Mouse (Mus musculus) adrenal gland, postnatal 14 days (tissue): ENCODE measurements around the gene Flad1. TPM values are rescaled to one million over a fixed set of nuclear protein-coding genes. Genes with fewer than 3 reads are reported as not detected.

Experiments
- total RNA-seq: library from RNA; stranded (reverse); gene quantifications from 2 replicates; pipeline ENCODE4 v1.2.3, GENCODE M21; 2021

Gene Flad1
- total RNA-seq, 1 experiment from 2014 or later, result 42.2 TPM

Other genes with a start within 250 kb of the Flad1 start
- gene Clk2, start 247.1 kb downstream of the Flad1 start, total RNA-seq, result 50.3 and 69.1 TPM in 2 replicates
- gene Scamp3, start 234.4 kb downstream of the Flad1 start, total RNA-seq, result 75.4 and 76.9 TPM in 2 replicates
- 15.0 and 21.1 TPM in 2 replicates for gene Fam189b, start 228.7 kb downstream of the Flad1 start, total RNA-seq
- gene Gba, start 208.9 kb downstream of the Flad1 start, total RNA-seq, result 52.4 and 57.5 TPM in 2 replicates
- 9.0 and 12.7 TPM in 2 replicates for gene Thbs3, start 196.7 kb downstream of the Flad1 start, total RNA-seq
- gene Mtx1, start 184.8 kb downstream of the Flad1 start, total RNA-seq, result 152 and 162 TPM in 2 replicates
- 0.64 and 1.3 TPM in 2 replicates for gene Muc1, start 182.8 kb downstream of the Flad1 start, total RNA-seq
- gene Krtcap2, start 165.9 kb downstream of the Flad1 start, total RNA-seq, result 95.0 and 110 TPM in 2 replicates
- gene Trim46, start 165.6 kb downstream of the Flad1 start, total RNA-seq, result 1.4 and 3.2 TPM in 2 replicates
- gene Dpm3, start 152.5 kb downstream of the Flad1 start, total RNA-seq, result 107 and 116 TPM in 2 replicates
- 40.4 and 54.7 TPM in 2 replicates for gene Slc50a1, start 141.3 kb downstream of the Flad1 start, total RNA-seq
- 19.1 and 21.9 TPM in 2 replicates for gene Efna1, start 130.7 kb downstream of the Flad1 start, total RNA-seq
- gene Efna3, start 88.9 kb downstream of the Flad1 start, total RNA-seq, result 0.38 and 0.59 TPM in 2 replicates
- gene Efna4, start 73.8 kb downstream of the Flad1 start, total RNA-seq, result 0.26 and 0.68 TPM in 2 replicates
- gene Adam15, start 61.9 kb downstream of the Flad1 start, total RNA-seq, result 66.0 and 79.5 TPM in 2 replicates
- 0.68 and 0.70 TPM in 2 replicates for gene Dcst2, start 49.9 kb downstream of the Flad1 start, total RNA-seq
- 0.30 and 0.71 TPM in 2 replicates for gene Dcst1, start 46.6 kb downstream of the Flad1 start, total RNA-seq
- 67.1 and 72.7 TPM in 2 replicates for gene Zbtb7b, start 17.1 kb downstream of the Flad1 start, total RNA-seq
- 0.26 TPM in 1 of 2 replicates, not detected in the other for gene Lenep, start 9.1 kb downstream of the Flad1 start, total RNA-seq
- 34.9 and 38.0 TPM in 2 replicates for gene Cks1b, start 6.5 kb upstream of the Flad1 start, total RNA-seq
- 80.5 and 94.6 TPM in 2 replicates for gene Shc1, start 6.6 kb upstream of the Flad1 start, total RNA-seq
- 36.4 and 48.3 TPM in 2 replicates for gene Pygo2, start 18.3 kb upstream of the Flad1 start, total RNA-seq
- 43.9 and 48.7 TPM in 2 replicates for gene Pbxip1, start 24.8 kb upstream of the Flad1 start, total RNA-seq
- gene Pmvk, start 42.7 kb upstream of the Flad1 start, total RNA-seq, result 16.6 and 19.0 TPM in 2 replicates
- gene Kcnn3, start 108.3 kb upstream of the Flad1 start, total RNA-seq, result 5.3 and 5.7 TPM in 2 replicates